Mouse (Mus musculus) mature B cell (primary cell): ENCODE measurements around the gene Idh1.

Source experiments
- in situ Hi-C: fragments of 300-500 bp; cut with MboI; formaldehyde crosslinking; loops from 2 replicates; pipeline ENCODE4 v1.14.3; 2019

Idh1 gene

DNA sequence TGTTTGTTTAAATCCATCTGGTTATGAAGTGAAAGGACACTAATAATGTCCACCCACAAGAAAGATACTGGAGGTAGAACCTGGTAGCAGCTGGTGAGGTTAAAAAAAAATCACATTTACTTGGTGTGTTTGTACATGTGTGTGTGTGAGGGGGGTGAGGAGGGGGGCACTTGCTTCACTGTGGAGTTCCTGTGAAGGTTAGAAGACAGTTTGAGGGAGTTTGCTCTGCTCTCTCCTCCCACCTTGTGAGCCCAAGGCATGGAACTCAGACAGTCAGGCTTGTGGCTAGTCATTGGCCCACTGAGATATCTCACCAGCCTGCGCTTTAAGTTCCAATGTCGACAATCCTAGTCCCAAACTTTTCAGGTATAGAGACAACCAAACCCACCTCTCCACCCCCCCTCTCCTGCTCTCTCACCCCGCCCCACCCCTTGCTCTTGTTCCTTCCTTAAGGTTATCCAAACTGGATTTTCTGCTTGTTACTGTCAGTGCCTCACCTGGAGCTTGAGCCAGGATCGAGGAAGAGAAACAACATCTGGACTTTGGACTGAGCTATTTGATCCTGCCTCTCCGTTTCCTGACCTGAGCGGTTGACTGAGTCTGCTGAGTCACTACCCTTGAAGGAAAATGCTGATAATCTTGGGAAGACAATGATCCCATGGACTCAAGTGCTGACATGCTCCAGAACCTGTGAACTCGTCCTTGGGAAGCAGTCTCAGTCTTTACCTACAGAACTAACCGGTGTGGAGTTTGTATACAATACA lies 68.0 kb downstream of the Idh1 start:
- in situ Hi-C loops = no loop called here

DNA sequence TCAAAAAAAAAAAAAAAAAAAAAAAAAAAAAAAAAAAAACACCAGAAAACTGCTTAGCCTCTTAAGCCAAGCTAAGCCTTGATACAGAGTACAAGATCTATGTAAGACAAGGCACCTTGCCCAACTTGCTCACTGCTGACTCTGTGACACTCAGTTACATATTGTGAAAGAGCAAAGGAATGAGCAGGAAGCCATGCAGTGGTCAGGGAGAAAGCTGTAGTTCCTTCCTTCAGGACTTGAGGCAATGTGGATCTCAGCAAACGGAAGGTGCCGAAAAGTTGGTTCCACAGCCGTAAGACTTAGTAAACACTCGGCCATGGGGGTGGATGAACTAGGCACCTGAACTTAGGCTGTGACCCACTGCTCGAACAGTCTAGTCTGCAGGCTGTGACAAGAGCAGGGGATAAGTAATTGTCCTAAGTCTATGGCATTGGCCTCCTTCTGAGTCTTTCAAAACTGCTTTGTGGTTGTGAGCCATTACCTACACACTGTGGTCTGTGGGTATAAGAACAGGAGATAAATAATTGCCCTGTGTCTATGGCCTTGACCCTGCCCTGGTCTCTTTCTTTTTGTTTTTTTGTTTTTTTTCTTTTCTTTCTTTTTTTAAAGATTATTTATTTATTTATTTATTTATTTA lies 72.6 kb downstream of the Idh1 start:
- in situ Hi-C loops = no loop called here

DNA sequence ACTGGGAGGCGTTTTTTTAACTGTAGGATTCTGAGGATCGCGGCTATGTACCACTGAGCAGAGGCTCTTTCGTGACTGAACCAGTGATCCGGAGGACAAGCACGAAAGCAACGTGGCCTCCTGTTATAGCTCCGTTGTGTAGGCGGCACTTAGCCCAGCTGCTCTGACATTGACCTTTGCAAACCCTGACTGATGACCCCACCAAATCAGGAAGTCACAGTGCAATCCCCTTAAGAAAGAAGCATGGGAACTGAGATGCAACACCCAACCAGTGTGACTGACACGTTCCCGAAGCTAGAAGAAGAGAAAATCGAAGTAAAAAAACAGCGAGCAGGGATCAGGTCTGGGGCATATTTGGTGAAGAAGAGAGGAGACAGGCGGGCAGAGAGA lies 73.5 kb downstream of the Idh1 start:
- in situ Hi-C loops = no loop called here

DNA sequence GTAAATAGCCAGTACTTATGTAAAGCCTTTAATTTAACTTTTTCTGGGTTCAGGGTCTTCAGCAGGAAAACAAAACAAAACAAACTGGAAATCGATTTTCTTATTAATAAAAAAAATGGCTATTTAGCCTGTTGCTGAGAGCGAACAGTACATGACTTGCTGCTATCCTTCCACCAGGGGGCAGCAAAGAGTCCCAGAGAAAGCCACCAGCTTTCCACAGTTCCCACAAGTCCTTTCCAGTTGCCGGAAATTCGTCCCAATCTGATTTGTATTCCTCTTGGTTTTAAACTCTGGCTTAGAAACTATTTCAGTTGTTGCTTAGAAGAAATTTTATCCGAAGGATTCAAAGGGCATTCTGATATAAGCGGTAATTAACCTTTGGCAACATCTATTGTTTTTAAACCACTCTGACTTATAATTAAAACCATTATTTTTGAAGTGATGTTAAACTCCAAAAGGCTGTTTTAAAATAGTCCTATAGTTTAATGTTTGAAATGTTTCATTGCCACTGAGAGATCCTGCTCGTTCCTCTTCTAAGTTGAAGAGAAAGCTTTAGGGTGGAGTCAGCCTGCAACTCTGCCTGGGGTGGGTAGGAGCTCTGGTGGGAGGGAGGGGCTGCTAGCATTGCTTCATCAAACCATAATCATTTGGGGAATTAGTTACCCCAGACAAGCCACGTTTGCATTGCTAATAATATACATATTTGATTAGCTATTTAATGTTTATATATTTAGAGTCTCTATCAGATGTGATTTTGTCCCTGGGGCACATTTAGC lies 74.1 kb downstream of the Idh1 start:
- in situ Hi-C loops = no loop called here

DNA sequence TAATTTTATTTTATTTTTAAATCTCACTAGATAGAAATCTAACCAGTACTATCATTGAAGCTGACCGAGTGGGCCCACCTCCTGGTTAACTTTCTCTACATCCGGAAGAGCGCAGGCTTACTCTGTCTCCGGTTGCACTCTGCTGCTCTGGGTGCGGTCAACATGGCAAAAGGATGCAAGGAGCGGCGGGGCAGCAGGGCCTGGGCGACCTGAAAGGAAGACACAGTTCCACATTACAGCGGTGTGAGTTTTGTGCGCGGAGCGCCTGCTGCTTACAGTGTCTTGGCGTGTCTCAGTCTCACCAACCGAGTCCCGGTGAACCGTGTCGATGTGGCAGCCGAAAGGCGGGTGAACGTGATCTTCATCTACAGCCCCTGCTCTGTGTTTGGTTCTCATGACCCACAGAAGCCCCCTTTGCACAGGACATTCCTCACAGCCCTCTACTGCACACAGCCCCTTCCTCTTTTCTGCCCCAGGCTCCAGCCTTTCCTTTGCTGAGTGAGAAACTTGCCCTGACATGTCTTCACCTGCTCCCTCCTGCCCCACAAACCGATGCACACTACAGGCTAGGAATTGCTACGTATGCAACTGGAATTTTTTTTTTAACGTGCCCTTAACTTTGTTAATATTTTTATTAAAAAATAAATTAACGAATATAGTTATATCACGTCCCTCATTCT lies 76.4 kb downstream of the Idh1 start:
- in situ Hi-C loops = no loop called here

DNA sequence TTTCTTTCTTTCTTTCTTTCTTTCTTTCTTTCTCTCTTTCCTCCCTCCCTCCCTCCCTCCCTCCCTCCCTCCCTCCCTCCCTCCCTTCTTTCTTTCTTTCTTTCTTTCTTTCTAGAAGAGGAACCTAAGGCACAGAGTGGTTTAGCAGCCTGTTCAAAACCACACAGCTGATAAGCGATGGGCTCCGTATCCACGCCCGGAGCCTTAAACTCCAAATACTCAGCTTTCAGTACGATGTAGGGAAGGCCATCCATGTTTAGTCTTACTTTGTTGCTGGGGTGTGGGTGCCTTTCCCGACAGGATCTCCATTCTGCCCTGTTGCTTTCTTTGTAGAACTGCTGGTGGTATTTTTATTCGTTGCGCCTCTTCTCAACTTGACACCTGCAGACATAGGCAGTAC lies 77.1 kb downstream of the Idh1 start:
- in situ Hi-C loops = no loop called here
